Mouse (Mus musculus): Measurements from ENCODE around the gene Pitpnm1.
"Not testable (repeated sequence)": the region's sequence is repeated elsewhere in the genome, so short reads cannot be mapped to it uniquely, and the experiment has no call there.

The Pitpnm1 gene

GRCm38 (mm10) chr19:4119716-4120487, 20.1 kb downstream of the Pitpnm1 start:
- no peak for DNase-seq (ENCODE audit: low spot score)

- no peak for DNase-seq (ENCODE audit: low spot score)
Measured at GRCm38 (mm10) chr19:4120496-4120895, 20.7 kb downstream of the Pitpnm1 start.

DNA sequence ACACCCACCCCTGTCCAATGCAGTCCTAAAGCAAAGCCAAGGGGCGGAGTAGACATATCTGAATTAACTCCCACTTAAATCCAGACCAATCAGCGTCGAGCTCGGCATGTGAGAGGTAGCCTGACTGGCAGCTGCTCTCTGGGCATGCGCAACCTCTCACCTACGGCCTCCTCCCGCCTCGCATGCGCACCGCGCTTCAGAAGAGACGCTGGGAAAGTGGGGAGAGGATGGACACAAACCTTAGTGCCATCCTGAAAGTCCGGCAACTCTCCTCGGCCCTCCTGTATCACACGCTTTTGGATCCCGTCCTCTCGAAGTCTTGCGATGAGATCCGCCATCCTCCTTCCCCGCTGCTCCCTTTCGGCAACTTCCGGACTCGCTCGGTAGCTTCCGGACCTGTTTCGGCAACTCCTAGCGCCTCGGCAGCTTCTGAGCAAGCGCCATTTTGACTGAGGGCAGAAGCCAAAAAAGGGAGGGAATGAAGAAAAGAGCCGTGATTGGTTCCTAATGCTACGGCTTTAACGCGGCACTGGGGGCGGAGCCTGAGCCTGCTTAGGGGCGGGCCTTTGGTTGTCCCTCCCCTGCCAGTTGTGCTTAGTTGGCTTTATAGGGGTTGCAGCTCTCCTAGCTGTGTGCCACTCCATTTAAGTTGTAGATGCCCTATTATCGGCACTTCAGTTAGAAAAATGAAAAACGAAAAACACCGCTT, 21.5 kb downstream of the Pitpnm1 start:
- DNase-seq (ENCODE audit: low spot score) = peak; percentile 96

DNA sequence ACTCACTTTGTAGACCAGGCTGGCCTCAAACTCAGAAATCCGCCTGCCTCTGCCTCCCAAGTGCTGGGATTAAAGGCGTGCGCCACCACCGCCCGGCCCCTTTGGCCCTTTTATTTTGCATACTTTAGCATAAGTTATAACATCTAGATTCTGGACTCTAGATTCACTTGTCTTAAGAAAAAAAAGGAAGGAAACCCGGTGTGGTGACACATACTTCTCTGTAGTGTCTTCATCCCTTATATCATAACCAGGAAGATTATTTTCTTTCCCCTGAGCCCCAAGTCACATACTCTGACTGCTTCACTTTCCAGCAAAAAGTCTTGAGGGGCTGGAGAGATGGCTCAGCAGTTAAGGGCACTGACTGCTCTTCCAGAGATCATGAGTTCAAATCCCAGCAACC, 22.1 kb downstream of the Pitpnm1 start:
- DNase-seq (ENCODE audit: low spot score) = not testable (repeated sequence)

- no peak for DNase-seq (ENCODE audit: low spot score)
Measured at GRCm38 (mm10) chr19:4122411-4123370, 22.9 kb downstream of the Pitpnm1 start.

- DNase-seq (ENCODE audit: low spot score) = no peak
Measured at GRCm38 (mm10) chr19:4124432-4124831, 24.6 kb downstream of the Pitpnm1 start.

DNA sequence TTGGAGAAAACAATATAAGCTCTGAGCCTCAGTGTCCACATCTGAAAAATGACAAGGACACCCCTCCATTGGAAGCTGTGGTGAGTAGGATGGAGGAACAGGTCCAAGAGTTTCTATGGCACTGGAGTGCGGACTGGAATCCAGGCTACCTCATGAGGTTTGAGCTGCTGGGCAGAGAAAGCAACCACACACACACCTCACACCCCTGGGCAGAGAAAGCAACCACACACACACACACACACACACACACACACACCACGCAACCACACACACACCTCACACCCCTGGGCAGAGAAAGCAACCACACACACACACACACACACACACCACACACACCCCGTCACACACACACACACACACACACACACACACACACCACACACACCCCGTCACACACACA, 25.5 kb downstream of the Pitpnm1 start:
- peak; percentile 31 for DNase-seq (ENCODE audit: low spot score)

GRCm38 (mm10) chr19:4125741-4126696, 26.2 kb downstream of the Pitpnm1 start, which contains the start of gene Aip:
Gene Aip (minus strand): TSS chr19:4125858.
- DNase-seq (ENCODE audit: low spot score) = peak; percentile 99

DNA sequence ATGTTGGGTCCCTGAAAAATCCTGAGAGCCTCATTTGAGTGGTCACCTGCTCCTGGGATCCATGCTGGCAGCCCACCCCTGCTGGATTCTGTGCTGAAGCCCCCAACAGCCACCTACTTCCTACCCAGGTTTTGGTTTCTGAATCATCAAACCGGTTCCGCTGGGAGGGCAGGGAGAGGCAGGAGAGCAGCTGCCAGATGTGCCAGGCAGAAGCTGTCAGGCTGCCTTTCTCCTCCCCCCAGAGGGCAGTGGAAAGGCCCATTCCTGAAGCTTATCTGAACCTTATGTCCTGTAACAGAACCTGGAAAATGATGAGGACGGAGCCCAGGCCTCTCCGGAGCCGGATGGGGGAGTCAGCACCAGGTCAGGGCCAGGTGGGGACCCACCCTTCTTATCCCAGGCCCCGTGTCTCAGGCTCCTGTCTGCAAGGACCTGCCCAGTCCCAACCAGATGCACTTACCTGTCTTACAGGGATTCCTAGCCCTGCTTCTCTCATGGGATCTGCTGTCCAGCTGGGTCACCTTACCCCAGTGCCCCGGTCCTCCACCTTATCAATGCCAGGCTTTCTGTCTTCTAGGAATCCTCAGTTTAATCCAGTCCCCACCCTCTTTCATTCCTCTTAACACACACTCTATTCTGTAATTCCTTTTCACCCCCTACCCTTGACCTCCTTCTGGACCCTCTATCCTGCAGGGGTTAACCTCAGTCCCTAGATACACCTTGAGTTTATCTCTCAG, 27.1 kb downstream of the Pitpnm1 start:
- peak; percentile 33 for DNase-seq (ENCODE audit: low spot score)

- DNase-seq (ENCODE audit: low spot score) = no peak
Measured at GRCm38 (mm10) chr19:4129462-4129861, 29.7 kb downstream of the Pitpnm1 start.

- no peak for DNase-seq (ENCODE audit: low spot score)
Measured at GRCm38 (mm10) chr19:4130106-4130505, 30.3 kb downstream of the Pitpnm1 start.

DNA sequence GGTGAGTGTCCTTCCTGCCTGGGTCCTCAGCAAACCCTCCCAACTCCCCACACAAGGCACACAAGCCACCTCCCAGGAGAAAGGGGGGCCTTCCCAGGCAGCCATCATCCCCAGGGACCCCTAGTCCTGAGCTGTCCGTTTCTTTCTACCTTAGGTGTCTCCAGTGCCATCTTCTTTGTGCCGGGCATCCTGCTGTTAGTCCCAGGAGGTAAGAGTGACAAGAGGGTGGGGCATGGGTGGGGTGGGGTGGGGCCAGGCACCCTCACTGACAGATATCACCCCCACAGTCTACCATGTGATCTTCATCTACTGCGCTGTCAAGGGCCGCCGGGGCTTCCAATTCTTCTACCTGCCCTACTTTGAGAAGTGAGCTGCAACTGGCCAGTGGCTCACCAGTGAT, 31.3 kb downstream of the Pitpnm1 start:
- no peak for DNase-seq (ENCODE audit: low spot score)

DNA sequence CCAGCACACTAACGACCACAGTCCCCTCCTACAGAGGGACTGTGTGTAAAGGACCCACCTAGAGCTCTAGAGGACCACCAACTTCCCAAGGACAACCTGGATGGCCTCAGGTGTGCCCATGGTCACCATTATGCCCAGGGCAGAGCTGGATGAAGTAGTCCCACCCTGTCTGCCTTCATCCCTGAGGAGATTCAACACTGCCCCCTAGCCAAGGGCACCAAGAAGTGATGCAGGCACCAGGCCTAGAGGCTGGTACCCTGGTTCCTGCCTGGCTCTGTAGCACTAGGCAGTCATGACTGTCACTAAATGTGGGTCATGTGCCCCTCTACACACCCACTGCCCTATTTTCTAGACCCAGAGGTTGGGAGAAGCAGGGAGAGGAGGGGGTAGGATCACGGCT, 32.0 kb downstream of the Pitpnm1 start:
- DNase-seq (ENCODE audit: low spot score) = no peak

GRCm38 (mm10) chr19:4134354-4134753, 34.6 kb downstream of the Pitpnm1 start:
- DNase-seq (ENCODE audit: low spot score) = no peak

DNA sequence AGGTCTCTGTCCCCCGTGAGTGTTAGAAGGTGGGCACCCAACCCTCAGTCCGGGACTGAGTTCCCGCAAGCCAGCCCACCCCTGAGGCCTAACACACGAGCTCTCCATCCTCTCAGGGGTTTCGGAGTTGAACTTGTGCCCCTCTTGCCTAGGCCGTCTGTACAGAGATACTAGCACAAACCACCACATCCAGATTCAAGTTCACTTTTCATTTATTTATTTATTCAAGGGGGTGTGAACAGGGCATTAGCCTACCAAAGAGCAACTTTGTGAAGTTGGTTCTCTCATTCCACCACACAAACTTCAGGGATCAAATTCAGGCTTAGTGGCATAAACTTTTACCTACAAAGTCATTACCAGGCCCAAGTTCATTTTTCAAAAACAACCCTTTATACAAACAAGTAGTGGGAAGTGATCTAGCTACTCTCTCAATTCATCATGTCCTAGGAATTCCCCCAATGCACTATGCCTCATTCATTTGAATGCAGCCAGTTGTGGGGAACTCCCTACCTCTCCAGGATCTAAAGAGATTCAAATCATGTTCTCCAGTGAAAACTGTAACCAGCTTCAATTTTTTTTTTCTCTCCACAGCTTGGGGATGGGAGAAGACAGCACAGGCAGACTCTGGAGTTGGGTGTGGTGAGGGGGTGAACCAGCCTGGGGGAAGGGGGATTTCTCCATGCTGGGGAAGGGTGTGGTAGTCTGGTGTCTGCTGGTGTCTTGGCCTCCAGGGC, 35.6 kb downstream of the Pitpnm1 start:
- not testable (repeated sequence) for DNase-seq (ENCODE audit: low spot score)

DNA sequence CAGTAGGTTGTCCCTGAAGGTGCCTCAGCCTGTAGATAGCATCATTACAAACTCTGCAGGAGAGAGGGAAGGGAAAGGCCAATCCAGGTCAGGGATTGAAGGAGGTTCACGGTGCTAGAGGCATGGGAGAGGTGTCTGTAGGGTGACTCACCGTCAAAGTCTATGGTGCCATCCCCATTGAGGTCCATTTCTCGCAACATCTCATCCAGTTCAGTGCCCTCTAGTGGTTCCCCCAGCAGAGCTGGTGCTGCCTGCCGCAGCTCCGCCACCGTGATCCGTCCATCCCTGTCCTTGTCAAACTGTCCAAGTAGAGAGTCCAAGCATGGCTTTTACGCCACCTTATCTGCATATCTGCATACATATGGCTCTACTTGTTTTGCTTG, 36.2 kb downstream of the Pitpnm1 start:
- DNase-seq (ENCODE audit: low spot score) = not testable (repeated sequence)

- no peak for DNase-seq (ENCODE audit: low spot score)
Measured at GRCm38 (mm10) chr19:4136463-4136862, 36.7 kb downstream of the Pitpnm1 start.

- DNase-seq (ENCODE audit: low spot score) = no peak
Measured at GRCm38 (mm10) chr19:4137913-4138312, 38.1 kb downstream of the Pitpnm1 start.

DNA sequence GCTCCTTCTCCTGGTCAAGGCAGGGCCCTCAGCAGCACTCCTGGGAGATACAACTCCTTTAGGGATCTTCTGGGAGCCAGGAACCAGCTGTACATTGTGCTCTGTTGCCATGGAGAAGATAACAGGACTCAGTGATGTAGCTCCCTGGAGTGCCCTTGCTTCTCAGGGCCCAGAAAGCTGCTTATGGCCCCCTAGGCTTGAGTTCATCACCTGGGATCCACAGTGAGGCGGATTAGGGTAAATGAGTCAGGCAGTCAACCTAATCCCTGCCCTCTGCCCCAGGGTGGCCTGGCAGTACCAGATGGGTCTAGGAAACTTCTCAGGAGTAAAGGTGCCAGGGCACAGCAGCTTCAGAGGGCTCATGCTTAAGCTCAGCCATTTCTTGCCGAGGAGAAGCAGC, 39.6 kb downstream of the Pitpnm1 start, which contains the start of gene Gpr152:
Gene Gpr152 (plus strand): TSS at position 342 of the 400 bp plus-strand sequence.
- no peak for DNase-seq (ENCODE audit: low spot score)

DNA sequence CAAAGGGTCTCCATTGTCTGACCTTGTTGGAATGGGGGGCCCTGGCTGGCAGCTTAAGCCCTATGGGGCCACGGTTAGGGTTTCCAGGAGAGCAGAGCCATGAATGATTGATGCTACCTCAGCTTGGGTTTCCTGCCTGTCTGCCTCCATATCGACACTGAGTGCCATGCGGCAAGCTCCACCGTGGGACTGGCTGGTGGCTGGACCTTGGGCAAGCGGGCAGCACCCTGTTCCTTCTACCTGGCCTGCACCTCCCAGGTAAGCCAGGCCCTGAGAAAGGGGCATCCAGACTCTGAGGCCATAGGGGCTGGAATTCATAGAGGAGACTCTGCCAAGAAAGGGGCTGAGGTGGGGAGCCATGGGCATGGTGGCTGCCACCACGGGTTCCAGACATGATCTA, 40.3 kb downstream of the Pitpnm1 start:
- no peak for DNase-seq (ENCODE audit: low spot score)
